Mouse (Mus musculus) embryonic facial prominence, embryonic 13.5 days (tissue): ENCODE results near the gene Abcg8. TPM values are rescaled to one million over a fixed set of nuclear protein-coding genes. Genes with fewer than 3 reads are reported as not detected.
A peak's percentile ranks its signal among the peaks of the same experiment; 100 is the strongest.

Experiments
- ATAC-seq: fragments of 200-750 bp; cut with Nextera tagmentation; 2 replicates; pipeline ENCODE4 v1.8.0; 2017; ENCODE audit warnings: low read depth; ENCODE audit not compliant: insufficient number of reproducible peaks, insufficient read depth, low FRiP score, low TSS enrichment
- H3K27ac ChIP-seq: fragments of 300-500 bp; sonication (generic); 2 replicates; pipeline ENCODE4 v1.5.1; 2015; ENCODE audit warnings: moderate library complexity, mild to moderate bottlenecking, inconsistent platforms
- H3K27me3 ChIP-seq: fragments of 300-500 bp; sonication (generic); 2 replicates; pipeline ENCODE4 v1.6.1; 2015; ENCODE audit warnings: mild to moderate bottlenecking, inconsistent platforms
- H3K36me3 ChIP-seq: fragments of 300-500 bp; sonication (generic); 2 replicates; pipeline ENCODE4 v1.6.1; 2015; ENCODE audit warnings: mild to moderate bottlenecking, inconsistent platforms
- H3K4me1 ChIP-seq: fragments of 300-500 bp; sonication (generic); 2 replicates; pipeline ENCODE4 v1.6.1; 2015; ENCODE audit warnings: inconsistent platforms
- H3K4me2 ChIP-seq: fragments of 300-500 bp; sonication (generic); 2 replicates; pipeline ENCODE4 v1.6.1; 2015; ENCODE audit warnings: moderate library complexity, mild to moderate bottlenecking, inconsistent platforms
- H3K4me3 ChIP-seq: fragments of 300-500 bp; sonication (generic); 2 replicates; pipeline ENCODE4 v1.5.1; 2015; ENCODE audit warnings: mild to moderate bottlenecking, inconsistent platforms
- H3K9ac ChIP-seq: fragments of 300-500 bp; sonication (generic); 2 replicates; pipeline ENCODE4 v1.6.1; 2015; ENCODE audit warnings: mild to moderate bottlenecking, inconsistent platforms
- H3K9me3 ChIP-seq: fragments of 300-500 bp; sonication (generic); 2 replicates; pipeline ENCODE4 v1.6.1; 2016; ENCODE audit warnings: inconsistent platforms
- WGBS: fragments of 180-500 bp; shearing (Covaris S2); methylation state at CpG from one replicate; pipeline ENCODE4 v1.1.7; 2015; ENCODE audit warnings: mixed read lengths; 5-methylcytosine and 5-hydroxymethylcytosine counted together
- polyA plus RNA-seq: library from polyadenylated mRNA; unstranded; fragments of >200 nt; fragmentation: Nextera tagmentation; extraction: Ambion mirVana; gene quantifications from 2 replicates; pipeline ENCODE4 v1.2.1, GENCODE M21; 2015

The Abcg8 gene
- polyA plus RNA-seq, 1 experiment from 2014 or later = 0.14 TPM

DNA sequence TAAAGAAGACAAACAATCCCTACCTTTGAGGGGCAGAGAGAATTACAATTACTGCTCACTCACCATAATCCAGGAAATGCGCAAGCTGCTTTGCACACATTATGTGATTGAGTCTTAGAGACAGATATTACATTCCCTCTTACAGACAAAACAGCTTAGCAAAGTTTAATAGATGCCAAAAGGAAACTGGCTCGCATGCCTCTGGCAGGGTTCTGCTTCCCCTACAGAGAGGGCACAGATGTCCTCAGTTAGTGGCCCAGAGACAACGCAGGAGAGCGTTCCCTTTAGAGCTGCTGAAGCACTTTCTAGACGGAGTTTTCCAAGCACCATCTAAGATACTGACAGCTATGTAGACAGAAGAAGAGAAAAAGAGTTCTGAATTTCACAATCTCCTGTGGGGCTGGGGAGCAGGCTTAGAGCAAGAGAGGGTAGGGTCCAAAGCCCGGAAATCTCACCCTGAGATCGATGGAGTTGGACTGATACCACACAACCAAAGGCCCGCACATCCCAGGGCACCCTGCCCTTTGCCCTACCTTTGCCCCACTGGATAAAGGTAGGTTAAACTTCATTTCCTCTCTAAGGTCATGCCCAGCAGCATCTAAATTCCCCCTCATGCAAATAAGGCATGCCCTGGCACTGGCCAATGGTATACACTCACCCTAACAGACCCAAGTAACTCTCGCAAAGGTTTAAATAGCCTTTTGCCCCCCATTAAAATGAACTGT, 62.1 kb downstream of the Abcg8 start:
- no peak overlapping the region for H3K9ac ChIP-seq
- no peak for ATAC-seq
- no peak overlapping the region for H3K4me3 ChIP-seq
- 31% methylated on average over 9 of the region's 9 CpGs for WGBS
- peaks cover 27% of the 10 kb centered on the region for H3K4me1 ChIP-seq
- peak overlapping the region; percentile 81 for H3K27ac ChIP-seq
- no peaks in the 10 kb centered on the region for H3K27me3 ChIP-seq
- peak overlapping the region; percentile 9 for H3K4me2 ChIP-seq
- no peaks in the 10 kb centered on the region for H3K9me3 ChIP-seq
- H3K36me3 ChIP-seq = peaks cover 11% of the 10 kb centered on the region; the same call in 1 of the 2 replicates

DNA sequence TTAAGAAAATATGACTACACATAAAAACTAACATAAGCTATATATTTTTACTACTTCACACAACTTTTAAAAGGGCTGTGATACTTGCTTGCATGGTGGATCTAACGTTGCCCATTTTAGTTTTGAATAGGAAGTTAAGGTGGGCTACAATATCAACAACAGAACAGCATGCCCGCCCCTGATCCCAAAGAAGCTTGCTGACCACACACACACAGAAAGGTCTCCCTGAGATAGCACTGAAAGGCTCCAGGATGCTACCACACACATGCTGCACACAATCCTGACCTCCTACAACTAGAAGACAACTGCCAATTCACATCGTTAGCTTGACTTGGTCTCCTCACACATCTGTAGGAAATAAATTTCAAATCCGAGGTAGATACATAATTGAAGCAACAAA, 68.2 kb downstream of the Abcg8 start:
- Histone ChIP-seq H3K9me3 (no peaks in the 10 kb centered on the region), H3K4me1 (peaks cover 8% of the 10 kb centered on the region), H3K9ac (no peak overlapping the region), H3K27ac (no peak overlapping the region), H3K27me3 (no peaks in the 10 kb centered on the region), H3K36me3 (peaks cover 11% of the 10 kb centered on the region), H3K4me2 (no peak overlapping the region), H3K4me3 (no peak overlapping the region)
- 79% methylated on average over 4 of the region's 4 CpGs for WGBS
- no peak for ATAC-seq

DNA sequence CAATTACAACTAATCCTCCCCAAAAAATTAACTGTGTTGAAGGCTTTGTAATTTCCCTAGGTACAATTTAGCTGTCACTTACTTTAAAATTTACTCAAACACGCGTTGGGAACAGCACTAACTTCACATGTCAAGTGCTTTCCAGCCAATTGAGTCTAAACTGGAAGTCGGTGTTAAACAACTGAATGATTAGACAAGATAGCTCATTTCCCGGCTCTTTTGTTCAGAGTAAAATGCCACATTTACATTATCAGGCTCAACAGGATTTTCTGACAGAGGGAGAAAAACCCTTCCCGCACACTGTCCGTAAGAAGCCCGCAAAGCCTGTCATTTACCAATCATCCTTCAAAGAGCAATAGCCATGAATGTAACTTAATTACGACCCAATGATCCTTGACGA, 68.9 kb downstream of the Abcg8 start:
- Histone ChIP-seq H3K27me3 (no peaks in the 10 kb centered on the region), H3K27ac (no peak overlapping the region), H3K9me3 (no peaks in the 10 kb centered on the region), H3K9ac (no peak overlapping the region), H3K4me3 (no peak overlapping the region), H3K4me2 (no peak overlapping the region), H3K36me3 (peaks cover 13% of the 10 kb centered on the region), H3K4me1 (peaks cover 8% of the 10 kb centered on the region)
- no peak for ATAC-seq
- WGBS = 71% methylated on average over 9 of the region's 9 CpGs

DNA sequence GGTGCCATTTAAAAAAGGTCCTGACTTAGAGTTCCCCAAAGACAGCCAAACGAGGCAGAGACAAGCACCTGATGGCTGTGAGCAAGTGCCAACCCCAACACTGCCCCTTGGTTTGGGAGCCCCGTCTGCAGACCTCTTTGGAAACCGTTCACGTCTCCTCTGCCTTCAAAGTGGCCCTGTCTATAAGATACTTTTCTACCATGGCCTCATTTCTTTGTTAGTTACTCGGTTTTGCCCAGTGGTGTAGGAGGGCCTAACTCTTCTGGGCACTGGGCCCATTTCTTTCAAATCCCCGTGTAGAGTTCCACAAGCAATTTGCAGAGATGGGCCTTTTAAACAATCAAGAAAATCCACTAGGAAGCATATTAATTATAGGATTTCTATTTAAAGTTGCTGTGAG, 71.1 kb downstream of the Abcg8 start:
- Histone ChIP-seq H3K4me2 (no peak overlapping the region), H3K4me3 (no peak overlapping the region), H3K4me1 (peaks cover 8% of the 10 kb centered on the region), H3K9ac (no peak overlapping the region), H3K36me3 (peaks cover 28% of the 10 kb centered on the region), H3K27ac (peak overlapping the region; percentile 51; the same call in 1 of the 2 replicates), H3K27me3 (no peaks in the 10 kb centered on the region), H3K9me3 (no peaks in the 10 kb centered on the region)
- ATAC-seq = no peak
- 67% methylated on average over 6 of the region's 6 CpGs for WGBS

DNA sequence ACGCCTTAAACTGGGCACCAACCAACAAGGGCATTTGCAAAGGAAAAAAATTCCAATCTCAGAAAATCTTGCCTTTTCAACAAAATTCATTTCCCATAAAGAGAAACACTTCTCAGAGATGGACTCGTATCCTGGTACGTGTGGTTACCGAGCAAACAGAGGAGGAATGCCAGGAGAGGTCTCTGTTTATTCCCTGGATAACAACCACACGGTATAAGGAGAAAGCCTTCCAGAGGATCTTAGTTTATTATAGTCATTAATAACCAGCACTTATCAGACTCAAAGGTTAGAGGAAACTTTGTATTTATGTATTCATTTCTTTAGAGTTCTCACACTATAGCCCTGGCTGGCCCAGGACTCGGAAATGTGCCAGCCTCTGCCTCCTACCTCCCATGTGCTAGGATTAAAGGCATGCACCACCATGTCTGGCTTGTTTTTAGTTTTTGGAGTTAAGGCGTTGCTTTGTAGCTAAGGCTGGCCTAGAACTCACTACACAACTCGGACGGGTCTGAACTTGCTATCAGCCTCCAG, 72.1 kb downstream of the Abcg8 start:
- no peak overlapping the region for H3K4me3 ChIP-seq
- H3K9me3 ChIP-seq = no peaks in the 10 kb centered on the region
- peaks cover 33% of the 10 kb centered on the region for H3K36me3 ChIP-seq
- H3K27ac ChIP-seq = no peak overlapping the region
- no peak for ATAC-seq
- 88% methylated on average over 9 of the region's 9 CpGs for WGBS
- no peak overlapping the region for H3K4me2 ChIP-seq
- H3K27me3 ChIP-seq = no peaks in the 10 kb centered on the region
- no peak overlapping the region for H3K9ac ChIP-seq
- H3K4me1 ChIP-seq = peaks cover 5% of the 10 kb centered on the region

DNA sequence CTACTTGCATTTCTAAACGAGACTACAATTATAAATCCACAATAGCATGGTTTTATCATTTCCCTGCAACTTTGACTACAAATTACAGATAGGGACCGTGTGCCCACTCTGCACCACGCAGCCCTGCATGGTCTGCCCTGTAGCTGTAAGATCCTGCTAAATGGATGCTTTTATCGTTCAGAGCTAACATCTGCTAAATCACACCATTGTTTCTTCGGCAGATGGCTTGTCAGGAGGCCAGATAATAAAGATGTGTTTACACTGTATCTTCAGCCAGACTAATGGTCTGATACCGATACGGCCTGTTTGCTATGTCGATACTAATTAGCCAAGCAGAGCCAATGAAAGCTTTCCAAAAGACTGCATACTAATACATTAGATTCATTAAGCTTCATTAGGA, 73.2 kb downstream of the Abcg8 start:
- H3K27me3 ChIP-seq = no peaks in the 10 kb centered on the region
- no peak for ATAC-seq
- H3K4me2 ChIP-seq = no peak overlapping the region
- H3K4me1 ChIP-seq = peaks cover 3% of the 10 kb centered on the region; the same call in 1 of the 2 replicates
- no peak overlapping the region for H3K9ac ChIP-seq
- H3K36me3 ChIP-seq = peaks cover 37% of the 10 kb centered on the region
- WGBS = 71% methylated on average over 8 of the region's 8 CpGs
- no peak overlapping the region for H3K4me3 ChIP-seq
- H3K27ac ChIP-seq = no peak overlapping the region
- H3K9me3 ChIP-seq = no peaks in the 10 kb centered on the region

Other genes with a start within 250 kb of the Abcg8 start
- 9.5 and 10.3 TPM in 2 replicates for gene Thada, start 210.1 kb upstream of the Abcg8 start, polyA plus RNA-seq
- 8.7 and 9.2 TPM in 2 replicates for gene Plekhh2, start 164.4 kb upstream of the Abcg8 start, polyA plus RNA-seq
- gene Dync2li1, start 49.8 kb upstream of the Abcg8 start, polyA plus RNA-seq = 38.2 and 43.4 TPM in 2 replicates
- 3.0 and 4.8 TPM in 2 replicates for gene Abcg5, start 6.7 kb downstream of the Abcg8 start, polyA plus RNA-seq
- 41.1 and 44.8 TPM in 2 replicates for gene Lrpprc, start 114.5 kb downstream of the Abcg8 start, polyA plus RNA-seq